Mouse (Mus musculus) olfactory bulb, adult 2 months (tissue): ENCODE data around the gene Cpeb1.

Source experiments
- CTCF ChIP-seq: fragments of 200-500 bp; IDR thresholded peaks from 2 replicates; pipeline ENCODE4 v1.5.1; 2012; ENCODE audit warnings: low read depth, mild to moderate bottlenecking, low read length, moderate library complexity; ENCODE audit not compliant: insufficient read depth
- POLR2A ChIP-seq: fragments of 200-500 bp; IDR thresholded peaks from 2 replicates; pipeline ENCODE4 v1.6.1; 2012; ENCODE audit warnings: mild to moderate bottlenecking, low read depth, low read length, moderate library complexity; ENCODE audit not compliant: insufficient read depth

GRCm38 (mm10) chr7:81341563-81341962, 113.7 kb downstream of the Cpeb1 start:
- no peak for TF ChIP-seq CTCF
- TF ChIP-seq POLR2A = no peak
